Mouse (Mus musculus) midbrain, embryonic 12.5 days (tissue): ENCODE results near the gene Clybl. TPM values are rescaled to one million over a fixed set of nuclear protein-coding genes. Genes with fewer than 3 reads are reported as not detected.

ENCODE experiments used
- ATAC-seq: fragments of 200-750 bp; cut with Nextera tagmentation; 2 replicates; pipeline ENCODE4 v1.8.0; 2017; ENCODE audit warnings: low read depth, moderate TSS enrichment, moderate library complexity; ENCODE audit not compliant: low FRiP score
- H3K27ac ChIP-seq: fragments of 300-500 bp; sonication (generic); replicated peaks from 2 replicates; pipeline ENCODE4 v1.5.1; 2016; ENCODE audit warnings: mild to moderate bottlenecking
- H3K27me3 ChIP-seq: fragments of 300-500 bp; sonication (generic); 2 replicates; pipeline ENCODE4 v1.6.1; 2016; ENCODE audit warnings: mild to moderate bottlenecking
- H3K36me3 ChIP-seq: fragments of 300-500 bp; sonication (generic); 2 replicates; pipeline ENCODE4 v1.6.1; 2016
- H3K4me1 ChIP-seq: fragments of 300-500 bp; sonication (generic); 2 replicates; pipeline ENCODE4 v1.6.1; 2016
- H3K4me2 ChIP-seq: fragments of 300-500 bp; sonication (generic); replicated peaks from 2 replicates; pipeline ENCODE4 v1.6.1; 2016; ENCODE audit warnings: mild to moderate bottlenecking, moderate library complexity
- H3K4me3 ChIP-seq: fragments of 300-500 bp; sonication (generic); 2 replicates; pipeline ENCODE4 v1.5.1; 2016; ENCODE audit warnings: mild to moderate bottlenecking
- H3K9ac ChIP-seq: fragments of 300-500 bp; sonication (generic); replicated peaks from 2 replicates; pipeline ENCODE4 v1.6.1; 2016; ENCODE audit warnings: mild to moderate bottlenecking, moderate library complexity
- H3K9me3 ChIP-seq: fragments of 300-500 bp; sonication (generic); 2 replicates; pipeline ENCODE4 v1.6.1; 2016; ENCODE audit warnings: mild to moderate bottlenecking
- WGBS: fragments of 180-500 bp; shearing (Covaris S2); methylation state at CpG from one replicate; pipeline ENCODE4 v1.1.7; 2016; 5-methylcytosine and 5-hydroxymethylcytosine counted together
- polyA plus RNA-seq: library from polyadenylated mRNA; unstranded; fragments of >200 nt; fragmentation: Nextera tagmentation; extraction: Ambion mirVana; gene quantifications from 2 replicates; pipeline ENCODE4 v1.2.1, GENCODE M21; 2016

Gene Clybl
- polyA plus RNA-seq, 1 experiment from 2014 or later: 19.4 TPM

GRCm38 (mm10) chr14:122349326-122349725, 167.8 kb downstream of the Clybl start:
- H3K36me3 ChIP-seq: no peaks in the 10 kb centered on the region
- H3K4me1 ChIP-seq: peaks cover 10% of the 10 kb centered on the region; the same call in 1 of the 2 replicates
- no peak for ATAC-seq
- H3K27ac ChIP-seq: no peak overlapping the region
- 88% methylated on average over 5 of the region's 5 CpGs for WGBS
- 0 out of 2 replicates have a peak, but pooled peaks cover 8% of the 10 kb centered on the region for H3K27me3 ChIP-seq
- H3K4me2 ChIP-seq: no peak overlapping the region
- no peak overlapping the region for H3K4me3 ChIP-seq
- H3K9ac ChIP-seq: no peak overlapping the region
- no peaks in the 10 kb centered on the region for H3K9me3 ChIP-seq

GRCm38 (mm10) chr14:122349761-122350160, 168.3 kb downstream of the Clybl start:
- H3K9me3 ChIP-seq: no peaks in the 10 kb centered on the region
- 95% methylated on average over 4 of the region's 4 CpGs for WGBS

DNA sequence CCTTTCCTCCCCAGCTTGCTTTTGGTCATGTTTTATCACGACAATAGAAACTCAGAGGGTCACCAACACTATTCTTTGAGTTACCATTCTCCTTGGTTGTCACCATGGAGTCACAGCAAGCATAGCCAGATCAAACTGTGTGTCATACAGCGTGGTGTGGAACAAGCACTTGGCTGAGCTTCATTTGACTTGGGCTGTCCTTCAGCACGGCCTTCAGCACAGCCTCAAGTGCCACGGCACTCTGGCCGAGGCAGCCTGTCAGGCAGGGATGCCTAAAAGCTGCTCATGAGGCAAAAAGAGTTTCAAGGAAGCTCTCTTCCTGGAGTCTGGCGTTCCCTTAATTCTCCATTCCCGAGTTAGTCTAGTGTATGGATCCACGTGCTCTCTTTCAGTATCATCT, 169.3 kb downstream of the Clybl start:
- 83% methylated on average over 8 of the region's 8 CpGs for WGBS
- Histone ChIP-seq H3K9ac (no peak overlapping the region), H3K4me3 (no peak overlapping the region), H3K27ac (no peak overlapping the region), H3K27me3 (0 out of 2 replicates have a peak, but pooled peaks cover 3% of the 10 kb centered on the region), H3K9me3 (no peaks in the 10 kb centered on the region), H3K4me2 (no peak overlapping the region), H3K4me1 (no peaks in the 10 kb centered on the region), H3K36me3 (no peaks in the 10 kb centered on the region)
- ATAC-seq: no peak

More at GRCm38 (mm10) chr14:122349761-122350160, 168.3 kb downstream of the Clybl start:
- no peak for ATAC-seq
- Histone ChIP-seq H3K4me3 (no peak overlapping the region), H3K9ac (no peak overlapping the region), H3K4me2 (no peak overlapping the region), H3K4me1 (peaks cover 5% of the 10 kb centered on the region; the same call in 1 of the 2 replicates), H3K27ac (no peak overlapping the region), H3K36me3 (no peaks in the 10 kb centered on the region), H3K27me3 (0 out of 2 replicates have a peak, but pooled peaks cover 8% of the 10 kb centered on the region)

- Histone ChIP-seq H3K36me3 (no peaks in the 10 kb centered on the region), H3K9me3 (no peaks in the 10 kb centered on the region), H3K9ac (no peak overlapping the region), H3K4me2 (no peak overlapping the region), H3K4me3 (no peak overlapping the region), H3K27ac (no peak overlapping the region), H3K4me1 (no peaks in the 10 kb centered on the region), H3K27me3 (peaks cover 32% of the 10 kb centered on the region)
- 87% methylated on average over 4 of the region's 4 CpGs for WGBS
- ATAC-seq: no peak
Measured at GRCm38 (mm10) chr14:122357316-122357715, 175.8 kb downstream of the Clybl start.

DNA sequence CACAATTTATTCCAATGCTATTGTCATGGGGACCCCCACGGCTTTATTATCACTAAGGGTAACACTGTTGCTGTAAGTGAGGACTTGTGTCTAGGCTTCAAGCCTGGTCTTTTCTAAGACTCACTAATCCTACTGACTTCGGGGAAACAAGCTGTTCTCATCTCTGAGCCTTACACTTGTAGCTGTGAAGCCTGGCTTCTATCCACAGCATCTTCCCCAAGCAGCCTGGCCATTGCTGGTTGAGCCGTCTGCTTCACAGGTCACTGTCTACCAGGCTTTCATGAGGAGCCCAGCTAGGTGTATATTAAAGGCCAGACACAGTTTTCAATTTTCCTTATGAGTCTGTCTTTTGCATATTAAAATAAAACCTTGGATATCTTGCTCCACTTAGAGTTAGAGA, 177.1 kb downstream of the Clybl start:
- Histone ChIP-seq H3K36me3 (no peaks in the 10 kb centered on the region), H3K4me2 (no peak overlapping the region), H3K4me3 (no peak overlapping the region), H3K27me3 (peaks cover 45% of the 10 kb centered on the region), H3K4me1 (0 out of 2 replicates have a peak, but pooled peaks cover 3% of the 10 kb centered on the region), H3K27ac (no peak overlapping the region), H3K9ac (no peak overlapping the region), H3K9me3 (no peaks in the 10 kb centered on the region)
- ATAC-seq: no peak
- WGBS: 79% methylated on average over 3 of the region's 3 CpGs

- Histone ChIP-seq H3K27me3 (peaks cover 52% of the 10 kb centered on the region), H3K9me3 (no peaks in the 10 kb centered on the region), H3K4me2 (no peak overlapping the region), H3K9ac (no peak overlapping the region), H3K4me1 (0 out of 2 replicates have a peak, but pooled peaks cover 3% of the 10 kb centered on the region), H3K36me3 (no peaks in the 10 kb centered on the region), H3K4me3 (no peak overlapping the region), H3K27ac (no peak overlapping the region)
- ATAC-seq: no peak
- WGBS: 84% methylated on average over 23 of the region's 23 CpGs
Measured at GRCm38 (mm10) chr14:122359136-122359905, 177.8 kb downstream of the Clybl start.

- Histone ChIP-seq H3K4me1 (0 out of 2 replicates have a peak, but pooled peaks cover 3% of the 10 kb centered on the region), H3K36me3 (no peaks in the 10 kb centered on the region), H3K27me3 (peaks cover 65% of the 10 kb centered on the region), H3K4me2 (no peak overlapping the region), H3K4me3 (no peak overlapping the region), H3K27ac (no peak overlapping the region), H3K9me3 (no peaks in the 10 kb centered on the region), H3K9ac (no peak overlapping the region)
- 89% methylated on average over 9 of the region's 9 CpGs for WGBS
- no peak for ATAC-seq
Measured at GRCm38 (mm10) chr14:122361807-122362206, 180.3 kb downstream of the Clybl start.

DNA sequence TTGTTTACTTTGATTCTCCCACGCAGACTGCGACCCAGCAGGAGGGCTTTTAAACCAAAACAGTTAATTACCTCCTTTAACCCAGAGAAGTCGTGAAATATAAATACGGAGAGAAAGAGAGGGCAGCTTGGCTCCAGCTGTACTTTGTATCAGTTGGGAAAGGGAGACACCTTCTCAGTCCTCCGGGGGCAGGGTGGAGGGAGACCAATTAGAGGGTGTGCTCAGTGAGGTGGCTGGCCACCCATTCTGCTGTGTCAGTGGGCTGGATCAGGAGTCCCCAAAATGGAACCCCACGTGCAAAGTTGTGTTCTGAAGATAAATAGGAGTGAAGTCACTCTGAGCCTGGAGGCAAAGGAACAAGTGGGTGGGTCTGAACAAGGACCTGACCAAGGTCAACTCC, 181.7 kb downstream of the Clybl start:
- H3K9ac ChIP-seq: no peak overlapping the region
- H3K9me3 ChIP-seq: no peaks in the 10 kb centered on the region
- no peak for ATAC-seq
- no peak overlapping the region for H3K4me2 ChIP-seq
- 39% methylated on average over 6 of the region's 6 CpGs for WGBS
- H3K27me3 ChIP-seq: peaks cover 72% of the 10 kb centered on the region
- no peak overlapping the region for H3K27ac ChIP-seq
- H3K36me3 ChIP-seq: no peaks in the 10 kb centered on the region
- no peak overlapping the region for H3K4me3 ChIP-seq
- H3K4me1 ChIP-seq: 0 out of 2 replicates have a peak, but pooled peaks cover 3% of the 10 kb centered on the region

DNA sequence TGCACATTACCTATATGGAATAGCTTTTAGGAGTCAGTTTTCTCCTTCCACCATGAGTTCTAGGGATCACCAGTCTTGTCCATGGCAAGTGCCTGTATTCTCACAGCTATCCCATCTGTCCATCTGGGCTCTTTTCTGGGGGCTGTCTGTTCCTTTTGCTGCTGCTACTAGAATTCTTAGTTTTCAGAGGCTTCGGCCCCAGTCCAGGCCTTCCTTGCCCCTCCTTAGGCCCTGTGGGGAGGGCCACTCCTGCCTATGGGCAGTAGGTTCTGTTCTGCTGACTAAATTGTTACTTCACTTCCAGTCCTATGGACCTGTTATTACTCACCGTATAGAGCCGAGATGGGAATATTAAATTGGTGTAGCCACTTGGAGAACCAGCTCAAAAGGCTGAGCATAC, 182.5 kb downstream of the Clybl start:
- Histone ChIP-seq H3K9ac (no peak overlapping the region), H3K36me3 (no peaks in the 10 kb centered on the region), H3K4me1 (0 out of 2 replicates have a peak, but pooled peaks cover 3% of the 10 kb centered on the region), H3K9me3 (no peaks in the 10 kb centered on the region), H3K4me3 (no peak overlapping the region), H3K4me2 (no peak overlapping the region), H3K27ac (no peak overlapping the region), H3K27me3 (peaks cover 73% of the 10 kb centered on the region)
- no peak for ATAC-seq
- WGBS: 91% methylated on average over 3 of the region's 3 CpGs

DNA sequence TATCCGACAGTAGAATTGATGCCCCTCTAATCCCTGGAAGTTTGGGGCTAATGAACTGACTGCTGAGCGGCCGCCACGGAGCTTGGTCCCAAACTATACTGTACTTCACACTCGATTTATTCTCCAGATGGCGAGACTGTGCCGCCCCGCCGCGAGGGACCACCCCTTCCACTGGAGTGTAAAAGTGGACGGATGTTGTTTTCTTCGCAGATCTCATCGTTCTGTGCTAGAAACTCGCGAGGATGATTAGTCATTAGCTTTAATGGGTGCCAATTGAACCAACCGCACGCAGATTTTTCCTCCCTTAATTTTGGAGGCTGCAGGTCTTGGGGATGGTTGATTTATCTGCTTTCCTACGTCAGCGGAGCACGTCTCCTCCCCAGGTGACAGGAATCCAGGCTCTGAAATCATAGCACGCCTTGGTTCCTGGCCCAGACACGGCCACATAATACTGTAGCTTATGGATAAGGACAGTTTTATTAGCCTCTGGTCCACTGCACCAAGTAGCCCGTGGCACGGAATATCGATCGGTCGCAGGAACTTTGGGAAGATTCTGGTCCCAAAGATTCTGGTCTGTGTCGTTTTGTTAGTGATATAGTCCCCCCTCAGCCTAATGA, 185.9 kb downstream of the Clybl start:
- 82% methylated on average over 28 of the region's 28 CpGs for WGBS
- Histone ChIP-seq H3K4me1 (0 out of 2 replicates have a peak, but pooled peaks cover 3% of the 10 kb centered on the region), H3K4me2 (no peak overlapping the region), H3K9me3 (no peaks in the 10 kb centered on the region), H3K4me3 (no peak overlapping the region), H3K9ac (no peak overlapping the region), H3K36me3 (no peaks in the 10 kb centered on the region), H3K27ac (no peak overlapping the region), H3K27me3 (peaks cover 88% of the 10 kb centered on the region)
- no peak for ATAC-seq

- Histone ChIP-seq H3K27ac (no peak overlapping the region), H3K27me3 (peaks cover 86% of the 10 kb centered on the region), H3K9ac (no peak overlapping the region), H3K9me3 (no peaks in the 10 kb centered on the region), H3K36me3 (no peaks in the 10 kb centered on the region), H3K4me1 (peaks cover 3% of the 10 kb centered on the region; the same call in 1 of the 2 replicates), H3K4me3 (no peak overlapping the region), H3K4me2 (no peak overlapping the region)
- ATAC-seq: no peak
- WGBS: 93% methylated on average over 3 of the region's 3 CpGs
Measured at GRCm38 (mm10) chr14:122367882-122368418, 186.4 kb downstream of the Clybl start.

- Histone ChIP-seq H3K27me3 (peaks cover 85% of the 10 kb centered on the region), H3K27ac (no peak overlapping the region), H3K4me3 (no peak overlapping the region), H3K36me3 (no peaks in the 10 kb centered on the region), H3K9me3 (no peaks in the 10 kb centered on the region), H3K4me2 (no peak overlapping the region), H3K4me1 (peaks cover 6% of the 10 kb centered on the region), H3K9ac (no peak overlapping the region)
- no peak for ATAC-seq
- WGBS: 86% methylated on average over 8 of the region's 8 CpGs
Measured at GRCm38 (mm10) chr14:122368501-122368900, 187.0 kb downstream of the Clybl start.
